Mouse (Mus musculus): ENCODE data around the gene Unc50.

The Unc50 gene

DNA sequence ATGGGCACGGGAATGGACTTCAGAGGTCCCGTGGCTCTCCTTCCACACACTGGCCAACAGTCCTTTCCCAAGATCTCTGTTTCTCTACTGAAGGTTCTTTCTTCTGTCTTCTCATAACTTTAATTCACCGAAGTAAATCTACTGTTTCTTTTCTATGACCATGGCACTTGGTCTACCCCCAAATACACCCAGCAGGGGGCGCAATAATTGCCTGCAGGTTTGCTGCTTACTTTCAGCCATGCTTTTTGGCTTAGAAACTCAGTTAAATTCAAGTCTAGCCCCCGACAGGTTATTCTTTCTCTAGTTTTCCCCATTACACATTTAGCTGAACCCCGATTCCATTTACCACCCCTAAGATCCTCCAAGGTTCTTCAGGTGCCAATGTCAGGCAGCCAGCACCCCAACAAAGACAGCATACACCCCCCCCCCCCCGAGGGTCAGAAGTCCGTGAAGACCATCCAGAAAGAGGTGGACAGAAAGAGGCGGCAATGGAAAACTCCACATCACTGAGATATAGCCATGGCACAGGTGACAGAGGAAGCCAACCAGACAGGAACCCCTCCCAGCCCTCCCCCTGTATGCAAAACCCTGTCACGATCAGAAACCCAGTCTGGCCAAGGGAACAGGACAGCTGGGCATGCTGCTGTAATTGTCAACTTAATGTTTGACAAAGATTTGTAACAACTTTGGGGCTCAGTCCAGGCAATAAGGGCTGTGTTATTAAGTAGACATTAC, 18.6 kb downstream of the Unc50 start:
- no peak for DNase-seq (ENCODE audit: low spot score)

GRCm38 (mm10) chr1:37451270-37451669, 21.3 kb downstream of the Unc50 start:
- DNase-seq (ENCODE audit: low spot score) = no peak

DNA sequence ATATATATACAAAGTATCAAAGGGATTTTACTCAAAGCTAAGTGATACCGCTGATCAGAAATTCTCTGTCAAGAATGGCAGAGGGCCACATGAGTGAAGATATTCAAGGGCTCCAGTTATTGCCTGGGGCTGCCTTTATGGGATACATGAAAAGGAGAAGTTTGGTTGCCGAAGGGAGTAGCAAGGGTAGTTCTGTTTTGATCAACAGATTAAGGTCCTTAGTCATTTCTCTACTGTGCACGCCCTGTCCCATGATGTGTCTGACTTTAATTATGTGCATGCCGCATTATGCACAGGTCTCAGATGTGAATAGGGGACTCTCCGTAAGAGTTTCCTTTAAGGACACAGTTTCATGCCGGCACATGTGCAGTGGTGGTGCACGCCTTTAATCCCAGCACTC, 27.6 kb downstream of the Unc50 start:
- no peak for DNase-seq (ENCODE audit: low spot score)

DNA sequence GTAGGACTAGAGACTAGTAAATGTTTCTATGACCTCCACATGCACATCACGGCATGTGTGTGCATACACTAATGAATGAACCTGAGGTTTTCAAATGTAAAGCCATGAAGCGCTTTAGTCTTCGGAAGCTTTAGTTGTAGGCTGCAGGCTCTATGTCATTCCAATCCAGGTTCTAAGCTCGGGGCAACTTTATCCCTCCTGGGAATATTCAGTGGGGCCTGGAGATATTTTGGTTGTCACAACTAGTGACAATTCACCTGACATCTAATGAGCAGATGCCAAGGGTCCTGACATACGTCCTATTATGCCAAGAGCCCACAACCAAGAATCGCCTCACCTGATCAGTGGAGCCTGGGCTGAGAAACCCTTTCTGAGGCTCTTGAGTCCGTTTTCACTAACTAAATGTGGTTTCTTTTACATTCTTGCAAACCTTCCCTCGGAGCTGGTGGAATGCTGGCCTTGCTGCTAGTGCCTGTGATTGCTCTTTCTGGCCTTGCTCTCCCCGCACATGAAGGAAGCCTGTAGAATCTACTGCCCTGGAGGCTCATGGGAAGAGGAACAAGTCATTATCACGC, 35.0 kb downstream of the Unc50 start:
- DNase-seq (ENCODE audit: low spot score) = no peak

DNA sequence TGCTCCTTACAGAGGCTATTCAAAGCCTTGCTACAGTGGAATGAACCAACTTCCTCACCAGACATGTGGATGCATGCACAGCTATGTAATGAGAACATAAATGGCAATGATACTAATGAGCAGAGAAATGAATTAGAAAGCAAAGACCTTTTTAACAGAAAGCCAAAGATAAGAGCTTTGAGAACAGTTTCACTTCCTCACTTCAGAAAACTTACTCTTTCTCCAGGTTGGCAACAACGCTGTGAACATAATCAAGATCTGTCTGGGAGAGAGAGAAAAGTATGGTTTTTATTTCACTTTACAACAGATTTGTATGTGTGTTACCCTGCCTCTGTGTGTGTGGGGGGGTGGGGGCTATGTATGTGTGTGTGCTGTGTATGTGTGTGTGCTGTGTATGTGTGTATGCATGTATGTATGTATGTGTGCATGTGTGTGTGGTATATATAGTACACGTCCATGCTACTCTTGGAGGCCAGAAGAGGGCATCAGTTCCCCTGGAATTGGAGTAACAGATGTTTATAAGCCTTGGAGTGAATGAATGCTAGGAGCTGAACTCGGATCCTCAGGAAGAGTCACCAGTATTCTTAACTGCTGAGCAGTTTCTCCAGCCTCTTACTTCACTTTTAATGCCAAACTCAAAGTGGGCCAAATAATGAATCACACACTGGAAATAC, 36.5 kb downstream of the Unc50 start:
- no peak for DNase-seq (ENCODE audit: low spot score)

GRCm38 (mm10) chr1:37467806-37468205, 37.9 kb downstream of the Unc50 start:
- no peak for DNase-seq (ENCODE audit: low spot score)

DNA sequence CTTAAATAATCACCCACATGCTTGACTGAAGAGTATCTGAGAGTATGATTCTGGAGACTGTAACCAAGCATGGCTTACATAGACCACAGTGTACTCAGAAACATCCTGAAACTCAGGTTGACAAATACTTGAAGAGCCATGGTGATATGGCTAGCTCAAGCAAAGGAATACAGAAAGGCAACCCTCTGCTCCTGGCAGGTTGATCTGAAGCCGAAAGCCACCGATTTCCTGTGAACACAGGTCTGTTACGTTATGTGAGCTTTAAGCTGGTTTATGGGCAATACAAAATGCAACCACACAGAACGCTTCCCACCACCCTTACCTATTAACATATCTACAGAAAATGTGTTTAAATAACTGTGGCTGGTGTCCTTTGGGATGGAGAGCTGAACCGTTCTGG, 39.1 kb downstream of the Unc50 start:
- DNase-seq (ENCODE audit: low spot score) = no peak

DNA sequence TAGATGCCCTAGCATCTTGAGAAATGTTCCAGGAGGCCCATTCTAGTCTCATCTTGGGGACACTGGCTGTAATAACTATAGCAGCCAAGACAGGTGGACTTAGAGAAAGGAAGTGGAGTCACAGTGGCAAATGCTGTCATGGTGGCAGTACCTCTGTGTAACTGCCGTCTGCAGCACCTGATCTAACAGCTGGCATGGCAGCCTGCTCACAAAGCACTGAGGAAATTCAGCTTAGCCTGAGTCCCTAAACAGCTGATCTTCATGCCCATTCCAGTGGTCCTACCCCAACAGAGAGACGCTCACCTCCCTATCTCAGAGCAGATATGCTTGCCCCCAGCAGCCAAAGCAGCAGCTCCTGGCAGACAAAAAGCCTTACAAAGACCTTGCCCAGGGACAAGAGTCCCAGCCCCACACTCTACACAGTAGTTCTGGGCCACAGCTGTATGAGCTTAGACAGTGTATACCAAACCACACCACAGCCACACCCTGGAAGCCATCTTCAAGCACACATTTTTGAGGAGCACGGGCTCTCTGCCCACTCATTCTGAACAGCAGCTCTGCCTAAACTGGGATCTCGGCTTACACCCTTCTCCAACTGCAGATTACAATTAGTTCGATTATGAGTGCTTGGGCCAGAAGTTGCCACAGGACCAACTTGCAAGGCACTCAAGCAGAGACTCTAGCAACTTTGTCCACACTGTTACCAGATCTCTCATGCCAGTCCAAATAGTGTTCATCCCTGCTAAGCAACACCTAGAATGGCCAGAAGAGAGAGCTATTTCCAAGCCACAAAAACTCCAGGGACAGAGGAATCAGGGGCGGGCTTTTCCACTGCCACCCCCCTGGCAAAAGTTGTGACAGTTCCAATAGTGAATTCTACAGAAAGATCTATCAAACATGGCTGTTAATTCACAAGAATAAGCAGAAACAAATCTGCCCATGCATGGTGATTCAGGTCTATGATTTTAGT, 41.5 kb downstream of the Unc50 start:
- no peak for DNase-seq (ENCODE audit: low spot score)

DNA sequence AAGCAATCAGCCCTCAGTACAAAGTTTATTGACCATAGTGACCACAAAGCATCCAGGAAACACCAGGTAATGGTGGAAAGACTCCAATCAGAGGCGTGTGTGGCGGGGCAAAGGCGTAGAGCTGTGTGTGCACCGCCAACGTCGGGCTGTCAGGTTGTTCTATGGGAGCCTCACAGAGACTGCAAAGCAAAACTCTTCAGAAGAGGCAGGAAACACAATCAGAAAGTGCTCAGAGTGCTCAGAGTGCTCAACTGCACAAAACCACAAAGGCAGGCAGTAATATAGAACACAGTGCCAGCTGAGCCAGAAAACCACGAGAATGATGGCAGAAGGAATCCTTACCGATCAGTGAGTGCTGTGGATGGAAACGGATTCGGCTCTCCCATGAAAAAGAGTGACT, 43.3 kb downstream of the Unc50 start:
- DNase-seq (ENCODE audit: low spot score) = no peak

DNA sequence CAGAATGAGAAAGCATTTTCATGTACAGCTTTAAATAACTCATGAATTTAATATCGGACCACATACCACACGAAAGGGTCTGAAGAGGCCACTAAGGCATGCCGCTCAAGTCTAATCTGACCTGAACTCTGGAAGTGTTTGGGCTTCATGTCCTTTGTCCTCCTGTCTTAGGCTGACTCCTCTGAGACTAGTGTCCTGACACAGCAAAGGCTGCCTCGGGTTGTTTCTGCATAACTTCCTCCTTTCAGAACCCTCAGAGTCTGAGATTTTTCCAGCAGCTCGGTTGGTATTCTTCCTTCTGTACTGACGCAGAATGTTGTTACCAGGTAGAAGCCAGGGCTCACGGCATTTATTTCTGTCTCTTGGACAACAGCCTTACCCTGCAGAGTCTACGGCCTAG, 44.1 kb downstream of the Unc50 start:
- DNase-seq (ENCODE audit: low spot score) = no peak

DNA sequence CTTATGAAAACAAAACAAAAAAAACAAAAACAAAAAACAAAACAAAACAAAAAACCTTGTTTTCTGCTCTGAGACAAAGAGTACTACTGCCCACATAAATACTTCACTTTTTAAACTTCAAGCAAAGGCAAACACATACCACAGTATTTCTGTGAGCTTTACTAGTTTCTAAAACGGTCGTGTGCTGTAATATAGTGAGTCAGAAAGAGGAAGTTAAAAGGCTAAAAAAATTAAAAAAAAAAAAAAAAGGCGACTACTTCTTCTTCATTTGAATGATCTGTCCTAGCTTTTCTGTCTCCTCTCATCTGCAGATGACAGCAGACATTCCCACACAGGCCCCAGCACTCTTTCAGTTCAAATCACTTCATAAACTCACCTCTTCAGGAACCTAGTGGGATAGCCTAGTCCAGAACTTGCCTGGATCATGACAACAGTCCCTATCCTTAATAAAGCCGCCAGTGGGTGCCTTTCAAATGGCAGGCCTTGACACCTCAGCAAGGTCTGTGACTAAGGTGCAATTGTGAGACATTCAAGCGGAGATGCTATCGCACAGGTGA, 44.8 kb downstream of the Unc50 start:
- DNase-seq (ENCODE audit: low spot score) = no peak

DNA sequence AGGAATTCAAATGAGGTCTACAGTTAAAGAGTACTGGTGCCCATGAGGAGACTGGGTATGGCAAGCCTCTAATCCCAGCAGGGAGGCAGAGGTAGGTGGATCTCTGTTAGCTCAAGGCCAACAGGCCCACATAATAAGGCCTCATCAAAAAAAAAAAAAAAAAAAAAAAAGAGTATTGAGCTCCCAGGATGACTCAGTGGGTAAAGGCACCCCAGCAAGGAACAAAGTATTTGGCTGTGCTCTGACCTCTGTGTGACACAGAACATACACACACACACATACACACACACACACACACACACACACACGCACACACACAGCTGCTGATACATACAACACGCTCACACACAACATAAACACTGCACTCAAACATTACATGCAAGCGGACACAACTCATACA, 45.4 kb downstream of the Unc50 start:
- no peak for DNase-seq (ENCODE audit: low spot score)

- no peak for DNase-seq (ENCODE audit: low spot score)
Observed at GRCm38 (mm10) chr1:37477250-37477649, 47.3 kb downstream of the Unc50 start.

DNA sequence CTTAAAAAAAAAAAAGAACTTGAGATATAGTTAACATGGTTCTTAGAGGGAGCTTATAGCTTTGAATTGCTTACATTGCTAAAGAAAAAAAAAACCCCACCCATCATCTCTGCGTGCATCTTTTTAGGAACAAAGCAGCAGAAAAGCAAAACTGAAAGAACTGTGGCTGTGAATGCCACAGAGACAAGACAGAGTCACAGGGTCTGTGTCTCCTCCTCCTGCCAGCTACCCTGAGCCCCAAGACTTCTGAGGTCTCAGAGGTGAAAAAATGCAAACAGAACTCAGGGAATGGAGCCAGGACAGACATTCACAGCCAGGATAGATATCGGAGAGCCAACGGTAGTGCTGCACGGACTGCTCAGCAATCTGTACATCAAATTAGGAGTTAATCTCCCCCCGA, 48.0 kb downstream of the Unc50 start:
- DNase-seq (ENCODE audit: low spot score) = no peak

- no peak for DNase-seq (ENCODE audit: low spot score)
Observed at GRCm38 (mm10) chr1:37478416-37478815, 48.5 kb downstream of the Unc50 start.

DNA sequence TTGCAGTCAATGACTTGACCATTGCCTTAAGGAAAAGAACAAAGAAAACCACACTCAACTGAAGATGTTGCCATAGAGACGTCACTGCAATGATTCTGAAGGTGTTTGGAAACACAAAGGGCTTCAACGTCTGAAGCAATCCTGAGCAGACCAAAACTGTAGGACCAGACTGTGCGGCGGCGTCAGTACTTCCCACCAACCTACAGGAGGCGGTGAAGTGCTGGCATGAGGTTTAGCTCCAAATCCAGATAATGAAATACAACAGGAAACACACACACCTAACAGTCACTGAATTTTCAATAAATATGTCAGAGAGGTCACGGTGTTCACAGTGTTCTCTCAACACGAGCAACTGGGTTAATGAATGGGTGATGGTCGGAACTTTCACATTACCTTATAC, 49.1 kb downstream of the Unc50 start:
- no peak for DNase-seq (ENCODE audit: low spot score)

DNA sequence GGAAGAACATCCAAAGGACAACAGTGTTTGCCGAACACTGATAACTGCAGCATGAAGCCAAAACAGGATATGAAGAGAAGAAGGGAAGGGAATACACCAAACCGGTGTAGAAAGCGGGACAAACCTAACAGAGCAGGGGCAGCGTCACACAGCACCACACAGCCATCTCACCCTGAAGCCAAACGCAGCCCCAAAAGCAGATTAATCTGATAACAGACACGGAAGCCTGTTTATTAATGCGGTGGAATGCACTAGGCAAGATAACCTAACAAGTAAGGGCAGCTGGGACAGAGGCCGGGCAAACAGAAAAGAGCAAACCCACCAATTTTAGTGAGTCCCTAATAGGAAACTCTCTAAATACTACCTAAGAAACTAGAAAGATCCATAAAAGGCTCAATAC, 49.8 kb downstream of the Unc50 start:
- no peak for DNase-seq (ENCODE audit: low spot score)

GRCm38 (mm10) chr1:37480731-37481130, 50.8 kb downstream of the Unc50 start:
- DNase-seq (ENCODE audit: low spot score) = no peak

DNA sequence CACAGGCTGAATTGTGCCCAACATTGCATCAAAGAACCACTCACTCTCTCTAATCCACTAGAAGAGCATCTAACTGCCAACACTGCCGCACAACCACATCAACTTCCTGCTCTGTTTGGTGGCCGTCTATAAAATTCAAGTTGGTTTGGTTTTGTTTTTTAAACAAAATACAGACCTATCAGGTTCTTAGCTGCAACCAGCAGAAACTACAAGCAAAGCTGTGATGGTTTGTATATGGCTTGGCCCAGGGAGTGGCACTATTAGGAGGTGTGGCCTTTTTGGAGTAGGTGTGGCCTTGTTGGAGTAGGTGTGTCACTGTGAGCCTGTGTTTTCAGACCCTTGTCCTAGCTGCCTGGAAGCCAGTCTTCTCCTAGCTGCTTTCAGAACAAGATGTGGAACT, 51.4 kb downstream of the Unc50 start:
- DNase-seq (ENCODE audit: low spot score) = no peak

DNA sequence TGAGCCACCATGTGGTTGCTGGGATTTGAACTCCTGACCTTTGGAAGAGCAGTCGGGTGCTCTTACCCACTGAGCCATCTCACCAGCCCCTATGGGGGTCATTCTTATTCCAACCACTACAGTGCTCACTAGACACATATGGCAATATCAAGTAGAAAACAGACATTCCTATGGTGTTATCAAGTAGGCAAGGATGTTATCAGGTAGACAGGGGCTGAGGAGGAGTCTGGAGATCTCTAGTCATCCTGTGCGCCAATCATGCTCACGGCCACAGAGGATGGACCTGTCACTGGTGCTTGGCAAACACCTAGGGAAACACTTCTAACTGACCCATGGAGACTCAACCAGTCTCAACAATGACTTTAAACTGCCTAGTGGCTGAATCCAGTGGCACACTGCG, 54.7 kb downstream of the Unc50 start:
- no peak for DNase-seq (ENCODE audit: low spot score)

GRCm38 (mm10) chr1:37486439-37486838, 56.5 kb downstream of the Unc50 start:
- DNase-seq (ENCODE audit: low spot score) = no peak

DNA sequence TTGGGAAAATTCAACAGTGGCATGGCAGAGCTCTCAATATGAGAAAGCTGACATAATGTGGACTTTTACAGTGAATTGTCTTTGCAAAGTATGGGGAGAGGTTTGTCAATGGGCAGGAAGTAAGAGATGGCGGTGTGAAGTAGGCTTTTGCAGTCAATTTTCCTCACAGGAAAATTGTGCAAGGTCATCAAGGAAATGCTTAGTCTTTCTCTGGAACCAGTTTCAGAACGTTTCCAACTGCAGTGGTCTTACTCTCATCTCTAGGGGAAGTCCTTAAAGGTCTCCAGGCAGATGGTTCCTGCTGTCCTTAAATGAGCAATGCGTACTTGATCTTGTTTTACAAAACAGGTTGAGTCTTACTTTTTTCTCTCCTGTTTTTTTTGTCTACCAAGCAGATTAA, 57.1 kb downstream of the Unc50 start:
- DNase-seq (ENCODE audit: low spot score) = no peak
